Mouse (Mus musculus): ENCODE data around the gene Adcy3.
A peak's percentile ranks its signal among the peaks of the same experiment; 100 is the strongest.

Adcy3 gene

DNA sequence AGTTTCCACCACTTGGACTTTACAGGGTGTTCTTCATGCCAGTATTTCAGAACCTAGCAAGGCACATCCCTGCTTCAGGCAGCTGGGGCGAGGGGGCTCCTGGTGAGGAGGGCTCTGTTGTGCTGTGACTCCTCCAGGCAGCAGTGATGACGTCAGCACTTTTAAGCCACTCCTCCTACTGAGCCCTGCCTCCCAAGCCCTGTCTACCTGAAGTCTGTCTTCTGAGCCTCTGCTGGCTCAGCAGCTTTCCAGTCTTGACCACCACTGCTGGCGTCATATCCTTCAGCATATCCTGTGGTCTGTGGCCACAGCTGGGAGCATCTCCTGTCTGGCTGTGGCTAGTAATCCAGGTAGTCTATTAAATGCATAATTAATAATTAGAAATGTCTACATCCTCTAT lies 47.6 kb downstream of the Adcy3 start:
- peak; percentile 78 for DNase-seq (ENCODE audit: low read depth, low spot score)

DNA sequence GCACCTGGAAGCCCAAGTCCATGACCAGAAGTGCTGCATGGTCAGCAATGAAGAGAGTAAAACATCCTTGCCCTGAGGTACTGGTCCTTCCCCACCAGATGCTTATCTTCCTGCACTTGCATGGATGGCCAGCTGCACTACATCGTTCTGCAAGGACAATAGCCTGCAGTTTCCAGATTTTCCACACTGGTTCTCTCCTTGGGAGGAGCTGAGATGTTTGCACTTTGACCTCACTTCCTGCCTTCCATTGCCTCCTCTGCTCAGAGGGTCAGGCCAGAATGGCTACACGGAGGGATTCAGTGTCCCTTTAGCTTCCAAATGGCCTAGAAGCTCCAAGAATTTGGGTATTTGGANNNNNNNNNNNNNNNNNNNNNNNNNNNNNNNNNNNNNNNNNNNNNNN lies 51.7 kb downstream of the Adcy3 start:
- no peak for DNase-seq (ENCODE audit: low read depth, low spot score)

DNA sequence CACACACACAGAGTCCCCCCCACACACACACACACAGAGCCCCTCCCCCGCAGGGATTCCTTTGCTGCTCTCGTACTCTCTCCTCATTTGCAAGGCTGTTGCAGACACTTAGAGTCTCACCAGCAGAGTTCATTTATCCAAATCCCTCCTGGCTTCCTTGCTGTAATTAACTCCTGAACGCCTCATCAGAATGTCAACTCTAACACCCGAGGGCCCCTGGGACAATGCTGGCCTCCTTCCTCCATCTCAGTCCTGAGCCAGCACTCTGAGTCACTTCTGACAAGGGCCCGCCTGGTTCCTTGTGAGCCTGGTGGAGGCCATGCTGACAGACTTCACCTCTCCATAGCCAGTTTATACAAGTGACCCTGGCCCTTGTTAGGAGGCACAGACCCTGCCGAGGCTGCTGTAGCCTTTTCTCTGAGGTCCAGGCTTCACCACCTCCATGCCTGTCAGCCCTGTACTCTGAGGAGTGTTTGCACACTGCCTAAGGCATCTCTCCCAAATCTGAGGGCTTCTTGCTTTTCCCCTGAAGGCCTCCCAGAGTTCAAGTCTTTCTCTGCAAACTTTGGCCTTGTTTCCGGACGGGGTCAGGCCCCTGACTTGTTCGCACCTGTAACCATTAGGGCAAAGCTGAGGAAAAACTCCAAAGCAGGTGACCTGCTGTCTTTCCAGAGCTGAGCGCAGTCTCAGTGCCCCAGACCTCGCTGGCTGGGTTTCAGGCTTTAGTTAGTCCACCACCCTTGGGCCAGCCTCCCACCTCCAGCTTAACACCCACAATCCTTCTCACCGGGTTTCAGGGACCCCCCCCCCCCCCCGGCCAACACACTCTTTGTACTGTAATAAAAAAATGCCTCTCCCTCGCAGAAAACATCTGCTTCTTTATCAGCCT lies 55.5 kb downstream of the Adcy3 start:
- no peak for DNase-seq (ENCODE audit: low read depth, low spot score)

DNA sequence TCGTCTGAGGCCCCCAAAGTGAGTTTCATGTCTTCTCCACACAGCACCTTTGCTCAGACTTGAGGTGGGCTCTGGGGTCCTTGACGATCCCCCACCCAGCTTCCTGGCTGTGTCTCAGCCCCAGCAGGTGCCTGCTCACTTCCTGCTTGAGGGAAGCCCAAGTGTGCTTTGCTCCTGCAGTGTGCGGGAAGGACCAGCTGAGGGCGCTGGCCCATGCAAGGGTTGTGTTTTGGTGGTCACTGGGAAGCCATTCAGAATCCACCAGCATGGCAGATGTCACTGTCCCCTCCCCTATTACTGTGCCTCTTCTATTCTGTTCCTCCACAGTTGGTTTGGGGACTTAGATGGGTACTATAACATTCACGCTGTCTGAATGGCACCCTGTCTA lies 56.2 kb downstream of the Adcy3 start:
- peak; percentile 76 for DNase-seq (ENCODE audit: low read depth, low spot score)

DNA sequence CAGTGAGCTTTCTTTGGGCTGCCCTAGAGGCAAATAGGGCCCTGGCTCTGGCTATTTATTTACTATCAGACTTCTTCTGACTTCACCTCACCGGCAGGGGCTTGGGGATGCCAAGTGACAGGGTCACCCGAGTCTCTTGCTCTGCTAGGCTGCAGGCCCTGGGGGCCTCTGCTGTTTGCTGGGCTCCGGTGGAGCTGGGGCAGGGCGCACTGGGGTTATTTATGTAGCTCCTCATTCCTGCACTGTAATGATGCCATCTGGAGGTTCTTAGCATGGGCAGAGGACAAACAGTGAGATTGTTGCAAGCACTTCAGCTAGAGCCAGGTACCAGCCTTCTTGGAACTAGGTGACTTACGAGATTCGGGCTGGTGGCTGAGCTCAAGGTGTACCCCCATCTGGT lies 59.6 kb downstream of the Adcy3 start:
- DNase-seq (ENCODE audit: low read depth, low spot score): no peak

DNA sequence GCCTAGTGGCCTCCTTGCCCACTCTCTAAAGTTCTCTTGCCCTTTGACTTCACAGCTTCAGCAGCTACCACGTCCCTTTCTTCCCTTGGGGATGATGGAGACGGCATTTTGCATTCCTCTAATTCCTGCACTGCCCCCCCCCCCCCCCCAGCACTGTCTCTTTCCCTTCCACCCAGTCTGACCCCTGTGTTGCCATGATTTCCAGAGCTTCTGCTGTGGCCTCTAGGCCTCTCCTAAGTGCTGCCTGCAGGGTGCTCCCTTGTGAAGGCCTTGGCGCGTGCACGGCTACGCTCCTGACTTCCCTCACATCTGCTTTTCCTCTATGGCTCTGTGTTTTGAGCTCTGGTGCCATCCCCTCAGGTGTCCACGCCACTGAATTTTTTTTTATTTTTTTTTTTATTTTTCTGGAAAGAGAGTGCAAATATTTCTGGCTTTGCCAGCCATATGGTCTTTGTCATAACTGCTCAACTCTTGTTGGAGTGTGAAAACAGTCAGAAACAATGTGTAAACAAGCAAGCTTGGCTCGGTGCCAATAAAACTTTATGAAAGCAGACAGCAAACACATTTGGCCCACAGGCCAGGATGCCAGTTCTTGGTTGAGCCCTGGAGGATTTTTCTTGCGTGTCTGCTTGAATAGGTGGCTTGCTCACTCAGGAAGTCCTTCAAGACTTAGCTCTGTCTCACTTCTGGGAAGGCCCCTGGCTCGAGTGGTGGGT lies 60.3 kb downstream of the Adcy3 start:
- no peak for DNase-seq (ENCODE audit: low read depth, low spot score)

DNA sequence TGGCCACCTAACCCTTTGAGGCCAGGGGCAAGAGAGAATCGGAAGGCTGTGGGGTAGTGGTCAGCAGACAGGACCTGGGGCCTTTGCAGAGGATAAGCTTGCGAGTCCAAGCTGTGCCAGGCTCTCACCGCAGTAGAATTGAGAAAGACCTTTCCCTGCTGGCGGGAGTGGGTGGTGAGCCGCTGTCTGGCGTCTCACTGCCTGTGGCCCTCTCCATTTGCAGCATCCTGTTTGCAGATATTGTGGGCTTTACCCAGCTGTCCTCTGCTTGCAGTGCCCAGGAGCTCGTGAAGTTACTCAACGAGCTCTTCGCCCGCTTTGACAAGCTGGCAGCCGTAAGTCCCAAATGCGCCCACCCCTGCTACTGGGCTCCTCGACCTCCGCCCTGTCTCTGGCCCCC lies 61.7 kb downstream of the Adcy3 start:
- no peak for DNase-seq (ENCODE audit: low read depth, low spot score)

DNA sequence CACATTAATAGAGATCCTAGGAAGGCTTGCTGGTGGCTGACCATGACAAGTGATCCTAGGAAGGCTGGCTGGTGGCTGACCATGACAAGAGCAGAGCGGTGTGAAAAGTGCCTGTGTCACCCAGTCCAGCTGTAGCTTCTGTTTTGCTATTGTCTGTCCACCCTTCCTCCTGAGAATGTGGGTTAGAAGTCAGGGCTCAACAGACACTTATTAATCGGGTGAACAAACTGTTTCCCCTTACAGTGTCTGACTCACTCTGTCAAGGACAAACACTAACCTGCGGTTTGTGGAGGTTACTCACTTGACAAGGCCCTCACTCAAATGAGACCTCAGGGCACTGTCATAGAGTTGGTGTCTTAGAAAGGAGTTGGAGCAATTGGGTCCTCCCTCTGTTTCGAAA lies 65.8 kb downstream of the Adcy3 start:
- no peak for DNase-seq (ENCODE audit: low read depth, low spot score)

DNA sequence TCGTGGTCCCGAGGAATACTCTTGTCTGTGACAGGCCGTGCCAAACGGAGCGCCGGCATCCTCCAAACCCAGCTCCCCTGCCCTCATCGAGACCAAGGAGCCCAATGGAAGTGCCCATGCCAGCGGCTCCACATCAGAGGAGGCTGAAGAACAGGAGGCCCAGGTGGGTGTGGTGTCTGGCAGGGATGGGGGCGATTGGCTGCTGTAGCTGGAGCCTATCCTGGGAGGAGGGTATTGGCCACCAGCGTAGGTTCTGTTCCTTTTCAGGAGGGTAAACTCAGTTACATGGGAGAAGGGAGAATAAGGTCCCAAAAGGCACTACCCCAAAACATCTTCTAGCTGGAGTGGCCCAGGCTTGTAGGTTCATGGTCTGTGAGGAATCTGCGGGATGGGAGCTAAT lies 66.4 kb downstream of the Adcy3 start:
- DNase-seq (ENCODE audit: low read depth, low spot score): no peak

DNA sequence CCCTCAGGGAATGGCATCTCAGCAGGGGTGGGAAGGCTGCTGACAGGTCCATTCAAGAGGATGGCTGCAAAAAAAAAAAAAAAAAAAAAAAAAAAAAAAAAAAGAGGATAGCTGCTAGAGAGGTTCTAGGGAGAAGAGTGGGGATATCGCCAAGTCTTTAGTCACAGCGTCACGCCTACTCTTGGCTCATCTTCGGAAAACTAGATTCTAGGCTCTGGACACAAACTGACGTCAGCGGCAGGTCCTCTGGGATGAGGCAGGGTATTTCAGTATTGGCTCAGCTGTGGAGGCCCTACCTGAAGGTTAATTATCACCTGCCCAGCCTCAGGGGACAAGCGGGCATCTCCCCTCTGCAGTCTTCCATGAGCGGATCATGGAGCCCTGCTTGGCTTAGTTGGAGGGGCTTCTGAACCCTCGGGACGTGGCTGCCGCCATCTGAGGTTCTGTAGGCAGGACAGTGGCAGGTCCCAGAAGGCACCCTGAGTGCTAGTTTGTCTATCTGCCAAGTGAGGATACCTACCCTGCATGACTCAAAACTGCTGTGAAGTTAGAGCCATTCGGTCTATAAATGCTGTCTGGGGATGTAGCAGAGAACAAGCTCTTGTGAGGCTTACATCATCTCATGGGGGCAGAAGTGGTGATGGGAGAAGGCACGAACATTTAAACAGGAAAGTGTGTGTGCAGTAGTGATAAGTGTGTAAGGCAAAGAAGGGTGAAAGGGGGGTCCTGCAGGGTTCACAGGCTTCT lies 68.7 kb downstream of the Adcy3 start:
- no peak for DNase-seq (ENCODE audit: low read depth, low spot score)

DNA sequence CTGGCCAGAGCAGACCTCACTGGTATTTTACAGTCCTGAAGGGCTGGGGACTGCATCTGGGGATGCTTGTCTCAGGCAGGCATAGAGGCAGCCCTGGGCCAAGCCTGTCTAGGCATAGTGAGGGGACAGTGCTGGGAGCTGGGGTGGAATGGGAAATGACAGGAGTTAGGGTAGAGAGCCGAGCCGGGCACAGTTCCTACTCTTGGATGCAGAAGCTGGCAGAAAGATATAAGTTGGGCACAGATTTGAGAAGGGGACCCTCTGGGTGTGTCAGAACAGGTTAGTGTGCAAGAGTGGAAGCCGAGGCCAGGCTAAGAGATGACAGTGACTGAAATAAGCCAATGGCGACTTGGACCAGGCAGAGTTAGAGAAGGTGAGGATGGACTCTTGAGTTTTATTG lies 69.3 kb downstream of the Adcy3 start:
- no peak for DNase-seq (ENCODE audit: low read depth, low spot score)

DNA sequence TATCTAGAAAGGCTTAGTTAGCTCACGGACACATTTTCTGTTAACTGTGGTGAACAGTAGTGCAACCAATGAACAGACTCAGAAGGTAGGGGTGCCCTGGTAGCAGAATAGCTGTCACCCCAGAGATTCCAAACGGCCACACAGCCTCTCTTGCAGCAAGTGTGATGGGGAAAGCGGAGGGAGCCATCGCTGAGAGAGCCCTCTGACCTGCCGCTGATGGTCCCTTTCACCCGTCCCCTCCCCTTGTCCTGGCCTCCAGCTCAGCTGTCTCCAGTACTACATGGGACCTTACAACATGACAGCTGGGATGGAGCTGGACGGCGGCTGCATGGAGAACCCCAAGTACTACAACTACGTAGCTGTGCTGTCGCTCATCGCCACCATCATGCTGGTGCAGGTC lies 73.2 kb downstream of the Adcy3 start:
- DNase-seq (ENCODE audit: low read depth, low spot score): no peak

DNA sequence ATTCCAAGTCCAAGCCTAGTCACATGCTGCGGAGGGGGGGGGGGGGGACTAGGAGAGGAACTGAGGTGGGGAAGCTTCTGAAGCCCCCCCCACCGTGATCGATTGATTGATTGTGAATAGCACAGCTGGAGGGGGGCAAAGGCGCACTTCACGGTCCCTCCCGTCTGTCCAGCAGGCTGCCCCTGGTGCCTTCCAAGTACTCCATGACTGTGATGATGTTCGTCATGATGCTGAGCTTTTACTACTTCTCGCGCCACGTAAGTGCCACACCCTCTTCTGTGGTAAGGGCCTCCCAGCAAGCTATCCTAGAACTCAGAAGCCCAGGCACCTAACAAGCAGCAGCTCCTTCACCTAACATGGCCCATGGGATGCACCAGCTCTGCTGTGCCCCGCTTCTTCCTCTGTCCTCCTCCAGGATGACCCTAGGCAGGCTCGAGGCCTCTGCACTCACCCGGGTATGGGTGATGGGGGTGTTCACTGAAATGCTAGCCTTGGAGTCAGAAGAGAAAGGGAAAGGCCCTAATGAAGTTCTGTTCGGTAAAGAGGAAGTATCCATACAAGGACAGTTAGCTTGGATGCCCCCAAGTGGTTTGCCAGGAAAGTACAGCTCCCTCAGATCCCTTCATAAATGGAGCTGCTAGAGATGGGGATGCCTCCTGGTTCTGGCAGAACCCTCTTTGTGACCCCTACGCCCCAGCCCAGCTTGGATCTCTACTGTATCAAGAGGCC lies 75.7 kb downstream of the Adcy3 start:
- peak; percentile 76 for DNase-seq (ENCODE audit: low read depth, low spot score)

DNA sequence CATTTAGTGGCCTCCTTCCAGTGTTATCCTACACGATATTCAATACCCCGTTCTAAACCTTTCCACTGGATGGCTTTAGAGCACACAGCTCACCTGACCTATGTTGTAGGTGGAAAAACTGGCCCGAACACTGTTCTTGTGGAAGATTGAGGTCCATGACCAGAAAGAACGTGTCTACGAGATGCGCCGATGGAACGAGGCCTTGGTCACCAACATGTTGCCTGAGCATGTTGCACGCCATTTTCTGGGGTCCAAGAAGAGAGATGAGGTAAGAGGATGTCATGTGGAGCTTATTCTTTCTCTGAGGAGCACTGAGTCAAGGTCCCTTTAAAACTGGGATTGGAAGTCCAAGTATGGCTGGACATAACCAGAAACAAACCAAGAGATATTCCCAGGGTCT lies 76.3 kb downstream of the Adcy3 start:
- no peak for DNase-seq (ENCODE audit: low read depth, low spot score)

DNA sequence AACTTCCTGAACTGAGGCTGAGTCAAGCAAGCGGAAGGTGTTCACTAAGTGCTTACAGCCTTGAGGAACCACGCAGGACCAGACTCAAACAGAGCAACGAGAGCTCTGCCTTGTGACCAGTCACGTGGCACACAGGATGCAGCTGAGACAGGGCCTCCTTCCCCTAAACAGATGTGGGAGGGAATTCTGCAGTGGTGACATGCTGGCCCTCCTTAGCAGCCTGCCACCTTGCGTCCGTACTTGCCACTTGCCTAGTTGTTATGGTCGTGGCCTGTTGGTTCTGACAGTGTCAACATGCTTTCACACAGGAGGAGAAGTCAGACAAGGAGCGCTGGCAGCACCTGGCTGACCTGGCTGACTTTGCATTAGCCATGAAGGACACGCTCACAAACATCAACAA lies 78.3 kb downstream of the Adcy3 start:
- peak; percentile 56 for DNase-seq (ENCODE audit: low read depth, low spot score)

DNA sequence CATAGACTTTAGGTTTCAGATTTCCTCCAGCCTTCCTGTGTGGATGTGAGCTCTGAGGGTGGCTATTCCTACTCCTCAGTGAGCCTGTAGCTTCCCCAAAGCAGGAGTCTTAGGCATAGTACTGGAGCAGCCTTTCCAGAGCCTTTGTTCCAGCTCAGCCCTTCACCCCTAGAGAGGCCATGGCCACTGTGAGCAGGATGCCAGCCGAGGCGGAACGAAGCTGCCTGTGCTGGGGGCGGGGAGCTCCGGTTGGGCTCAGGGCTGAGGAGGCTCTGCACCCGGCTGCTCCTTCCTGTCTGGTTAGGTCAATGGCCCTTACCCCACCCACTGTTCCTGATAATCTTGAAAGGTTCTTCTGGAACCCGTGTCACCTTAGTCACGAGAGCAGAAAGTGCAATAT lies 80.0 kb downstream of the Adcy3 start:
- DNase-seq (ENCODE audit: low read depth, low spot score): no peak

DNA sequence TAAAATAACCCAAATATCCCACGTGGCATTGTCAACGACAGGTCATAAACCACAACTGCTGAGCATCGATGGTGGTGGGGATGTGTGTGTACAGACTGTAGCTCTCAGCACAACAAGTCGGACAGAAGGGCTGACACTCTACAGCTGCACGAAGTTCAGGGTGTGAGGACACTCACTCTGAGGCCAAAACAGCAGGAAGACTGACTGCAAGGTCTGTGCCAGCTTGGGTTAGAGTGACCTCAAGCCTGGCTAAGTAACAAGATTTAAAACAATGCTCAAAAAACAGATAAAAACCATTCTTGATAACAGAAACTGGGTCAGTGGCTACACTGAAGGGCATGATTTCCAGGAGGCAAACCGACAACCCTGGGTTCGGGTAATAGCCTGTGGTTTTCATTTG lies 97.3 kb downstream of the Adcy3 start:
- DNase-seq (ENCODE audit: low read depth, low spot score): no peak

DNA sequence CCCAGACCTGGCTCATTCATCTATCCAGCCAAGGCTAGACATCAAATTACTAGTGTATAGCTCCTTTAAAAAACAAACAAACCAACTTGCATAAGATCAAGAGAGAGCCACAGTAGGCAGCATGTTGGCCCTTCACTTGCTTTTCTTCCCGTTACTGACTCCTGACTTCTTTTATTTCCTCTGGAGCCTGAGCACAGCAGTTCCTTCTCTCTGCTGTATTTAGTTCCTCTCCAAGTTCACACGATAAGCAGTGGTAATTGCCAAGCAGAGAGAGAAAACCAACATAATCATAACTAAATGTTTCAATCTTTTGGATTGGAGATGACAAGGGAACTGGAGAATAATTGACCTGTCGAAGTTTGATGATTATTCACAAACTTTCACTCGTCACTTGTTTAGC lies 99.9 kb downstream of the Adcy3 start:
- no peak for DNase-seq (ENCODE audit: low read depth, low spot score)

DNA sequence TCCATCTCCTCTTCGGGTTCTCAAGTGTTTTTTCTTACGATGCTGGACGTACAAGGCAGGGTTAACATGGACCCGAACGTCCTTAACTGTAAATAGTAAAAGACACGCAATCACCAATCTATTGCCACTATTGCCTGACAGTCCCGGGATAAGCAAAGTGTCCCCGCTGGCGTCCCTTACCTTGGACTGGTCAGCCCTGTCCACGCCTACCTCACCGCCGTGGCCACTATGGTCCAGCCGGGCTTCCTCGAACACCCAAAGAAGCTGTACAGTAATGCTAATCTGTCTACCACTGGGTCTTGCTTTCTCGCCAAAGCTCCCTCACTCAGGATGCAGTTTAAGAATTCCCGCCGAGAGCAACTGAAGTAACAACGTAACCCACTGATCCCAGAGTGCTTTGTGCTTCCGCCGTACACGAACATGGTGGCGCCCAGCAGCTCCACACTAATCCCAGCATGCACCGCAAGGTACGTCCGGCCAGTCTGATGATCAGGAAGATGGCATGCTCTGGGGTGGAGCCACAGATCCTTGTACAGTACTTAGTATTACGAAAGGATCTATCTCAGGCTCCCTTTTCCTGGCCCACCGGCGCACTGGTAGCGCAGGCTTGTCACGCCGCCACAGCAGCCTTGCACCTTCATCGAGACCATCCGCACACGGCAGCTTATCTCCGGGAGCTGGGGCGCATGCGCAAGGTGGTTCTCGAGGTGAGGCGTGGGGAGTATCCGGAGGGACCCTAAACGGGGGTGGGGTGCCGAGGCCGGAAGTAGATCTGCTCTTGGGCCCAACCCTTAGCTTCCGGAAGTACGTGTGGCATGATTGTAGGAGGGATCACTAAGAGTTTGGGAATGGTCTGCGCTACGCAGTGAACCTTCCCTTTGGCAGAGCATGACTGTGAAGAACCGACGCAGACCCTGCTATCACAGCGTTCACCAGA lies 100.9 kb downstream of the Adcy3 start, which contains the start of the genes Ptrhd1 and Cenpo:
Gene Ptrhd1, plus strand, starts transcription at position 456 of the 937 bp plus-strand sequence.
Gene Cenpo, minus strand, starts transcription at position 723 of the 937 bp plus-strand sequence.
- DNase-seq (ENCODE audit: low read depth, low spot score): peak; percentile 99

DNA sequence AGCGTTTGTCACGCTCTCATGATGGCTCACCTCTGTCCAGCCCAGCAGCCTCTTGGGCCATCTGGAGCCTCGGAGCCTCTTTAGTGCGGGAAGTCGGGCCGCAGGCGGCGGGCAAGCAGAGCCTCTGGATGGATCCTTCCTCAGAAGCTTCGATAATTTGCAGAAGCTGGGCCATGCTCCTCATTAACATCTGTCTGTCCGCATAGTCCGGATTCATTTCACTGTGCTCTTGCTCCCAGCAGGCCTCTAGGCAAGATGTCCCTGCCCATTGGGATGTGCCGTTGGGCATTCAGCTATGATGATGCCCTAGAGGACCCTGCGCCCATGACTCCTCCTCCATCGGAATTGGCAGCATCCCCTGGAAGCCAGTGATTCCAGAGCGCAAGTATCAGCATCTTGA lies 104.6 kb downstream of the Adcy3 start:
- DNase-seq (ENCODE audit: low read depth, low spot score): no peak
